Mouse (Mus musculus): ENCODE measurements around the gene Slc46a1. TPM values are rescaled to one million over a fixed set of nuclear protein-coding genes. Genes with fewer than 3 reads are reported as not detected.
A peak's percentile ranks its signal among the peaks of the same experiment; 100 is the strongest.

Gene Slc46a1
- total RNA-seq, 2 experiments from 2014 or later = 10.2 to 10.5 TPM

GRCm38 (mm10) chr11:78450337-78450736, 15.2 kb upstream of the Slc46a1 start:
- intact Hi-C loops (cut with DNase I) = no loop called here

GRCm38 (mm10) chr11:78453675-78454074, 11.8 kb upstream of the Slc46a1 start:
- intact Hi-C loops (cut with DNase I) = no loop called here
- DNase-seq (ENCODE audit: low spot score in 2 of 2) = peak; percentile 54 to 70

More at GRCm38 (mm10) chr11:78450337-78450736, 15.2 kb upstream of the Slc46a1 start:
- no peak for DNase-seq (ENCODE audit: low spot score in 2 of 2)

DNA sequence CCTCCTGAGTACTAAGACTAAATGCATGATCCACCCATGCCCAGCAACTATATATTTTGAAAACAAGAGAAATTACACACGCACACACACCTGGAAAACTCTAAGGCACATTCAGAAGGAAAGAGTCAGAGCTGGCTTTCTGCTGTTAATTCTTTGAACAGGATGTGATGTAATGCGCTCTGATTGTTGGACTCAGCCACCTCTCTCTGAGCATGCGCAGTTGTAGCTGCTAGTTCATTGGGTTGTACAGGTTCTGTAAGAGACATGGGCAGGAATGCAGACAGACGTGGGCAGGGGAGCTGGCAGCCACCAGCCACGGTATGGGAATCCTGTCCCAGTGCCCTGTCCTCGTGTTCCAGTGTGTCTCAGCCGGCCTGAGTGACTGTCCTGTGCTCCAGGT, 11.2 kb upstream of the Slc46a1 start:
- no peak for DNase-seq (ENCODE audit: low spot score in 2 of 2)
- intact Hi-C loops (cut with DNase I) = no loop called here

- DNase-seq (ENCODE audit: low spot score in 2 of 2) = peak in 1 of 2 experiments; percentile 34
- intact Hi-C loops (cut with DNase I) = no loop called here
Measured at GRCm38 (mm10) chr11:78455308-78455707, 10.2 kb upstream of the Slc46a1 start.

DNA sequence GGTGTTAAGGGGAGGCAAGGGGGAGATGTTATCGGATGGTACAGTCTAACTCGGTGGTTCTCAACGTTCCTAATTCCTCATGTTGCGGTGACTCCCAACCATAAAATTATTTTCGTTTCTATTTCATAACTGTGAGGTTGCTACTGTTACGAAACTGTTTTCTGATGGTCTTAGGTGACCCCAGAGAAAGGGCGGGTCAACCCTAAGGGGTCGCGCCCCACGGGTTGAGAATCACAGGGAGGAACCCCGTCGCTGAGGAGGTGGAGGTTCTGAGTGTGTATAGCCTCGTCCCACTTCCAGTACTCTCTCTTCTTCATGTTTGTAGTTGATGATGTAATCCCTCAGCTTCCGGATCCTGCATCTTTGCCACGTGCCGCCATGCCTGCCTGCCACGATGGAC, 6.8 kb upstream of the Slc46a1 start:
- intact Hi-C loops (cut with DNase I) = no loop called here
- no peak for DNase-seq (ENCODE audit: low spot score in 2 of 2)

DNA sequence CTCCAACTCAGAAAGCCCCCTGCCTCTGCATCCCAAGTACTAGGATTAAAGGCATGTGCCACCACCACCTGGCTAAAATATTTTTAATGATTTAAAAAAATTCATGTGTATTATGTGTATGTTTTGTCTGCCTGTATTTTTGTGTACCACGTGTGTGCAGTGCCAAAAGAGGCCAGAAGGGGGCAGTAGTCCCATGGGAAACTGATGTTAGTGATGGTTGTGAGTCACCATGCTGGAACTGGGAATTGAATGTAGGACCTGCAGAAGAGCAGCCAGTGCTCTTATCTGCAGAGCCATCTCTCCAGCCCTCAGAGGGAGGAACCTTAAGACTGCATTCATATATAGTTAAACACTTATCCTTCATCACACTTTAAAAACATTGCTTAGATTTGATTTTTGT, 3.6 kb upstream of the Slc46a1 start:
- no peak for DNase-seq (ENCODE audit: low spot score in 2 of 2)
- intact Hi-C loops (cut with DNase I) = no loop called here

GRCm38 (mm10) chr11:78462669-78463068, 2.8 kb upstream of the Slc46a1 start:
- intact Hi-C loops (cut with DNase I) = no loop called here
- DNase-seq (ENCODE audit: low spot score in 2 of 2) = no peak

GRCm38 (mm10) chr11:78463286-78464036, 2.0 kb upstream of the Slc46a1 start:
- intact Hi-C loops (cut with DNase I) = no loop called here
- DNase-seq (ENCODE audit: low spot score in 2 of 2) = no peak

GRCm38 (mm10) chr11:78465116-78465515, 381 bp upstream of the Slc46a1 start:
- DNase-seq (ENCODE audit: low spot score in 2 of 2) = no peak
- intact Hi-C loops (cut with DNase I) = no loop called here

DNA sequence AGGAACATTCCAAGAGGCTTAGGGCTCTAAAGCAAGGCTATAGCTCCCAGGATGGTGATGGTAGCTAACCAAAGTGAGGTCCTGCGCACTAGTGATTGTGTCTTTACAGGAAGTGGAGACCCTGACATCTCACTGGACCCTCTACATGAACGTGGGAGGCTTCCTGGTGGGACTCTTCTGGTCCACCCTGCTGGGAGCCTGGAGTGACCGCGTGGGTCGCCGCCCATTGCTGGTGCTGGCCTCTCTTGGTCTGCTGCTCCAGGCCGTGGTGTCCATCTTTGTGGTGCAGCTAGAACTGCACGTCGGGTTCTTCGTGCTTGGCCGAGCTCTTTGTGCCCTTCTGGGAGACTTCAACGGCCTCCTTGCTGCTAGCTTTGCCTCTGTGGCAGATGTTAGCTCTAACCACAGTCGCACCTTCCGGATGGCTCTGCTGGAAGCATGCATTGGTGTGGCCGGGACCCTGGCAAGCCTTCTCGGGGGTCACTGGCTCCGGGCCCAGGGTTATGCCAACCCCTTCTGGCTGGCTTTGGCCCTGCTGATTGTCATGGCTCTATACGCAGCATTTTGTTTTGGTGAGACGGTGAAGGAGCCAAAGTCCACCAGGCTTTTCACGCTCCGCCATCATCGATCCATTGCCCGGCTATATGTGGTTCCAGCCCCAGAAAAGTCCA, 880 bp downstream of the Slc46a1 start:
- DNase-seq (ENCODE audit: low spot score in 2 of 2) = no peak
- intact Hi-C loops (cut with DNase I) = no loop called here

- intact Hi-C loops (cut with DNase I) = no loop called here
- no peak for DNase-seq (ENCODE audit: low spot score in 2 of 2)
Measured at GRCm38 (mm10) chr11:78467515-78467914, 2.0 kb downstream of the Slc46a1 start.

DNA sequence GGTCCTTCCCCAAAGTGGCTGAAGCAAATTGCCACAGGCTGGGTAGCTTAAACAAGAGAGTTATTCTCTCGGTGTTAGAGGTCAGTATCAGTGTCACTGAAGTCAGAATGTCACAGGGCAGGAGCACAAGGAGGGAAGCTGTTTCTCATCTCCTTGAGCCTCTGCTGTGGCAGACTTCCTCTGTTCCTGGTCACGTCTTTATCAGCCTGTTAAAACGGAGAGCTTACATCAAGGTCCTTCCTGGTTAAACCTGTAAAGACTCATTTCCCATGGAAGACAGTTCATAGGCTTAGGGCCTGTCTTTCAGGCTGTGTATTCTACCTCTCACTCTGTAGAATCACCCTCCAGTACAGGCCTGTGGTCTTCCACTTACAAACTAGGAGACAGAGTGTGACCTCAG, 2.4 kb downstream of the Slc46a1 start:
- intact Hi-C loops (cut with DNase I) = no loop called here
- no peak for DNase-seq (ENCODE audit: low spot score in 2 of 2)

DNA sequence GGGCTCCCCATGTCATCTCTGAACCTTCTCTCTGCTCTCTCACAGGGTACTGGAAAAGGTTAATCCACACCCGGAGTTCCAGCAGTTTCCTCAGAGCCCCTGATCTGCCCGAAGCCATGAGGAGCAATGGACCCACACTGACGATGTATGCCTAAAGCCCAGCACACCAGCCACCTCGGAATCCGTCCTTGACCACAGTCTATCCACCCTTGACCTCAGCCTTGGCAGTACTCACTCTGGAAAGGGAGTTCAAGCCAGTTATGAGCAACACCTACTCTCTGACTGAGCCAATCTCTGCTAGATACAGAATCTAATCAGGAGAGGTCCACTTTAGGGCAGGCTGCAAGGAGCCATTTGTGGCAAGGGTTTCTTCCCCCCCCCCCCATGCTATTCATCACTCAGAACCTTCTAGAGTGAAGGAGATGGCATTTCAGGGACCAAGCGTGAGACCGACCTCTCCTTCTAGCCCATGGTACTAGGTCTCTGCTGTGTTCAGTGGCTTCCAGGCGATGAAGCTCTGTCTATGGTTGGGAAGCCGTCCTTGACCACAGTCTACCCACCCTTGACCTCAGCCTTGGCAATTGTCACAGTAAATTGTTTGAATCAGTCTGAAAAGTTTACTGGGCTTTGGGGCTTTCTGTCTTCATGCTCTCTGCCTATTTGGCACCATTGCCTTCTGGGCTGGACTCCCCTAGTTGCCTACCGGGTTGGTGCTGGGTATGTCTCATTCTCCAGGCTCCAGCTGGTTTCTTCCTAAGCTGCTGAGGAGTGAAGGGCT, 6.0 kb downstream of the Slc46a1 start:
- DNase-seq (ENCODE audit: low spot score in 2 of 2) = no peak
- intact Hi-C loops (cut with DNase I) = no loop called here

DNA sequence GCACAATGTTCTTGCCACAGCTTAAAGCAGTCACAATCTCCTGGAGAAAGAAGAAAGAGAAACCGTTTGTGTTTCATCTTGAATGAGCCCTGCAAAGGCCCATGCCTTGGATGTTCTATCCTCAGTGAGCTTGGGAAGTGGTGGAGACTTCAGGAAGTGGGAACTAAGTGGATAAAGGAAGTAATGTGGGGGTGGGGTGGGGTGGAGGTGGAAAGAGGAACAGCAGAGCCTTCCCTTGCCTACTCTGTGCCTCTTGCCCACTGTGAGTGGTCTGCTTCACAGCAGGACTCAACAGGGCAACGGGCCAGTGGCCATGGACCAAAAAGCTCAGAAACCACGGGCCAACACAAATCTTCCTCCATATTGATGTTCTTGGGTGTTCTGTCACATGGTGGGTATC, 9.8 kb downstream of the Slc46a1 start:
- intact Hi-C loops (cut with DNase I) = no loop called here
- no peak for DNase-seq (ENCODE audit: low spot score in 2 of 2)

- intact Hi-C loops (cut with DNase I) = no loop called here
- DNase-seq (ENCODE audit: low spot score in 2 of 2) = no peak
Measured at GRCm38 (mm10) chr11:78483639-78484038, 18.1 kb downstream of the Slc46a1 start.

- peak; percentile 82 to 84 for DNase-seq (ENCODE audit: low spot score in 2 of 2)
- intact Hi-C loops (cut with DNase I) = no loop called here
Measured at GRCm38 (mm10) chr11:78488168-78488567, 22.7 kb downstream of the Slc46a1 start.

DNA sequence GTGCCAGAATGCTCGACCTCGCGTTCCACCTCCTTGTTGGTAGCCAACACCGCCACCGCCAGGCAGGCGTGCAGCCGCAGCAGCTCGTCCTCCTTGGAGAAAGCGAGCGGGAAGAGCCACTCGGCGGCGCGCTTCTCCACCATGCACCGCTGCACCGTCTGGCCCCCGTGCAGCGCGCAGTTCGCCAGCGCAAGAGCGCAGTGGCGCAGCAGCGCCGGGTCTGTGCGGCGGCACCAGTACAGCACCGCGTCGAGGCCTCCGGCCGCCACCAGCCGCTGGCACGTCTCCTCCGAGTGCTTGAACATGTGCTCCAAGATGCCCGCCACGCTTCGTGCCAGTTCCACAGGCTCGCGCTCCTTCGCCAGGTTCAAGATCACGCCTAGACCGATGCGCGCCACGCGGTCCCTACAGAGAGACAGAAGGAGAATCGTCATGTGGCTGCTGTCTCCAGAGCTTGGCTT, 25.3 kb downstream of the Slc46a1 start:
- peak; percentile 55 to 63 for DNase-seq (ENCODE audit: low spot score in 2 of 2)
- intact Hi-C loops (cut with DNase I) = no loop called here

GRCm38 (mm10) chr11:78495904-78496303, 30.4 kb downstream of the Slc46a1 start:
- DNase-seq (ENCODE audit: low spot score in 2 of 2) = no peak
- intact Hi-C loops (cut with DNase I) = no loop called here

DNA sequence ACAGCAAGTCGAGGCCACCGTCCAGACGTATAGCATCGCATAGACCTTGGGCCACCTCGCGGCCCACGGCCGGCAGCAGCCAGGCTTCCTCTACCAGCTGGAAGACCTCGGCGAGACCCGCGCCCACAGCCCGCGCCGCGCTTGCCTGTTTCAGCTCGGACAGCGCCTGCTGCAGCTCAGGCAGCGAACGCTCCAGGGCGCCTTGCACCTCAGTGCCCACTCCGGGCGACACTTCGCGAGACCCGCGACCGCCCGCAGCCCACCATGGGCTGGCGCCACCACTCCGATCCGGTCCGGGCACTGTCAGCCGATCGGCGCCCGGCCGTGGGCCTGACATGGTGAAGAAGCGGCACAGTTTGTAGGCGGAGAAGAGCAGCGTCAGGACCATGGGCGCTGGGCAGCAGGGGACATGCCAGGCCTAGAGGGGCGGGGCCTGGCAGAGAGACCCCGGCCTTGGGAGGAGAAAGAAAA, 31.6 kb downstream of the Slc46a1 start:
- intact Hi-C loops (cut with DNase I) = no loop called here
- DNase-seq (ENCODE audit: low spot score in 2 of 2) = peak in 1 of 2 experiments; percentile 34

All from left cerebral cortex, postnatal 14 days (tissue).